Mouse (Mus musculus) kidney, postnatal 0 days (tissue): ENCODE measurements at regions not wholly inside any gene's neighbourhood (a gene's known extent, or its start where the extent isn't known, plus 50 kb on each side); places are given as distances from the start of the nearest gene placed in this dataset.

Experiments used
- ATAC-seq: fragments of 200-750 bp; cut with Nextera tagmentation; replicated peaks from 2 replicates; pipeline ENCODE4 v1.8.0; 2017; ENCODE audit warnings: low read depth, moderate number of reproducible peaks, moderate TSS enrichment, moderate library complexity; ENCODE audit not compliant: low FRiP score
- DNase-seq: peaks from one replicate; pipeline ENCODE4 v3.0.0-alpha.2; 2016; ENCODE audit warnings: low spot score
- H3K27ac ChIP-seq: fragments of 300-500 bp; sonication (generic); 2 replicates; pipeline ENCODE4 v1.5.1; 2014; ENCODE audit warnings: mild to moderate bottlenecking
- H3K27me3 ChIP-seq: fragments of 300-500 bp; sonication (generic); 2 replicates; pipeline ENCODE4 v1.6.1; 2014; ENCODE audit warnings: low read length, mixed read lengths; ENCODE audit not compliant: insufficient read depth
- H3K36me3 ChIP-seq: fragments of 300-500 bp; sonication (generic); 2 replicates; pipeline ENCODE4 v1.6.1; 2014; ENCODE audit warnings: low read length, mixed read lengths; ENCODE audit not compliant: insufficient read depth
- H3K4me1 ChIP-seq: fragments of 300-500 bp; sonication (generic); replicated peaks from 2 replicates; pipeline ENCODE4 v1.6.1; 2014; ENCODE audit warnings: antibody characterized with exemption, low read length, mixed read lengths; ENCODE audit not compliant: insufficient read depth
- H3K4me2 ChIP-seq: fragments of 300-500 bp; sonication (generic); 2 replicates; pipeline ENCODE4 v1.6.1; 2014; ENCODE audit warnings: mild to moderate bottlenecking, low read length, moderate library complexity, mixed read lengths
- H3K4me3 ChIP-seq: fragments of 300-500 bp; sonication (generic); replicated peaks from 2 replicates; pipeline ENCODE4 v1.5.1; 2014; ENCODE audit warnings: low read depth, low read length
- H3K9ac ChIP-seq: fragments of 300-500 bp; sonication (generic); 2 replicates; pipeline ENCODE4 v1.6.1; 2014; ENCODE audit warnings: low read depth, low read length
- H3K9me3 ChIP-seq: fragments of 300-500 bp; sonication (generic); replicated peaks from 2 replicates; pipeline ENCODE4 v1.6.1; 2016; ENCODE audit warnings: low read length, inconsistent platforms, mixed read lengths
- CTCF ChIP-seq: IDR thresholded peaks from 2 replicates; pipeline ENCODE4 v1.5.1; 2016; ENCODE audit warnings: antibody characterized with exemption, low read depth, mild to moderate bottlenecking, moderate library complexity
- WGBS: fragments of 180-500 bp; shearing (Covaris S2); extraction: QIAGEN DNeasy Blood & Tissue Kit; methylation state at CpG from one replicate; pipeline ENCODE4 v1.1.7; 2014; 5-methylcytosine and 5-hydroxymethylcytosine counted together

GRCm38 (mm10) chr5:49848174-49848573 lies 210.6 kb downstream of the Adgra3 start:
- Histone ChIP-seq H3K4me1 (no peaks in the 10 kb centered on the region), H3K9ac (no peak overlapping the region), H3K27ac (no peak overlapping the region), H3K27me3 (no peaks in the 10 kb centered on the region), H3K9me3 (no peaks in the 10 kb centered on the region; the same call in 1 of the 2 replicates), H3K4me2 (no peak overlapping the region), H3K4me3 (no peak overlapping the region), H3K36me3 (no peaks in the 10 kb centered on the region)
- TF ChIP-seq CTCF: no peak
- ATAC-seq (no peak), DNase-seq (no peak)

- no peak overlapping the region for H3K9ac ChIP-seq
- ATAC-seq: no peak
- H3K36me3 ChIP-seq: no peaks in the 10 kb centered on the region
- H3K27ac ChIP-seq: no peak overlapping the region
- 87% methylated on average over 5 of the region's 5 CpGs for WGBS
- no peaks in the 10 kb centered on the region for H3K4me1 ChIP-seq
- TF ChIP-seq CTCF: no peak
- H3K9me3 ChIP-seq: no peaks in the 10 kb centered on the region
- no peak overlapping the region for H3K4me3 ChIP-seq
- H3K27me3 ChIP-seq: no peaks in the 10 kb centered on the region
- DNase-seq: no peak
- no peak overlapping the region for H3K4me2 ChIP-seq
Observed at GRCm38 (mm10) chr5:49818832-49819231, 240.0 kb downstream of the Adgra3 start.

DNA sequence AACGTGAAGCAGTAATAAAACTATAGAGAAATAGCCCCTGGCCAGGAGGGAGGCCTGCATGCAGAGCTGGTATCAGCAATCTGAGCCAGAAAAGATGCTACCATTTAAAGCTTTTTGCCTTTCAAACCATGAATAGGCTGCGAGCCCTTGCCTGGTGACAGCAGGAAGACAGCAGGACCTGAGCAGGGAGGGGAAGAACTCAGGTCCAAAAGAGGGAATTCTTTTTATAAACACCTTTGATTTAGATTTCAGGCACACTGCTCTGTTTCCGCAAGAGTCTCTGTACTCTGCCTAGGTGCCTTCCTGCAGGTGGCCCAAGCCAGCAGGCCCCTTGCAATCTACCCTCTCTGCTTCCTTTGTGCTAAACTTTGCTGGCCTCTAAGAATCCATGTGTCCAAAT lies 242.1 kb downstream of the Adgra3 start:
- Histone ChIP-seq H3K4me2 (no peak overlapping the region), H3K4me1 (no peaks in the 10 kb centered on the region), H3K9ac (no peak overlapping the region), H3K4me3 (no peak overlapping the region), H3K9me3 (no peaks in the 10 kb centered on the region), H3K27ac (no peak overlapping the region), H3K36me3 (no peaks in the 10 kb centered on the region), H3K27me3 (no peaks in the 10 kb centered on the region)
- DNase-seq: no peak
- no peak for ATAC-seq
- no peak for TF ChIP-seq CTCF
- WGBS: 66% methylated on average over 3 of the region's 3 CpGs

GRCm38 (mm10) chr5:49813335-49813734 lies 245.5 kb downstream of the Adgra3 start:
- peak; percentile 18 for DNase-seq
- TF ChIP-seq CTCF: no peak
- H3K9ac ChIP-seq: no peak overlapping the region
- no peak for ATAC-seq
- WGBS: 20% methylated on average over 9 of the region's 9 CpGs
- H3K36me3 ChIP-seq: no peaks in the 10 kb centered on the region
- no peak overlapping the region for H3K4me2 ChIP-seq
- H3K27me3 ChIP-seq: no peaks in the 10 kb centered on the region
- no peaks in the 10 kb centered on the region for H3K9me3 ChIP-seq
- no peak overlapping the region for H3K27ac ChIP-seq
- no peak overlapping the region for H3K4me3 ChIP-seq
- H3K4me1 ChIP-seq: no peaks in the 10 kb centered on the region

GRCm38 (mm10) chr5:49788494-49789160 lies 263.9 kb upstream of the Kcnip4 start:
- Histone ChIP-seq H3K4me2 (no peak overlapping the region), H3K27me3 (no peaks in the 10 kb centered on the region), H3K36me3 (no peaks in the 10 kb centered on the region), H3K9me3 (no peaks in the 10 kb centered on the region), H3K4me3 (no peak overlapping the region), H3K27ac (no peak overlapping the region), H3K9ac (no peak overlapping the region), H3K4me1 (no peaks in the 10 kb centered on the region)
- ATAC-seq: no peak
- 75% methylated on average over 11 of the region's 11 CpGs for WGBS
- no peak for DNase-seq
- TF ChIP-seq CTCF: no peak

DNA sequence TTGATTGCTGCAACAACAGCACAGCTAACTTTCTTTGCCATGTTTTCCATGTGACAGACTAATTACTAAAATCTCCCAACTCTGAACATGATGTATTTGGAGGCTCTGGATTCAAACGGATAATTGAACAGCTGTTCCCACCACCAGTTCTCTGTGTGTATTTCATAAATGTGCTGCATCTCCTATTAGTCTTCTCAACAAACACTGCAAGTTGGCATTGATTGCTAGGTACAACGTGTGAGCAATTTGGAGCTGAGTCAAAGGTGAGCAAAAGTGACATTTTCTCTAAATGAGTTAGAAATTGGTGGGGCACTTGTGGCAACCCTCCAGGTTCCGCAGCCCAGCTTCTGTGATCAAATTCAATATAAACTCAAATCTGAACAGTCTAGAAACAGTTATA lies 259.0 kb upstream of the Kcnip4 start:
- Histone ChIP-seq H3K9ac (no peak overlapping the region), H3K36me3 (no peaks in the 10 kb centered on the region), H3K4me3 (no peak overlapping the region), H3K9me3 (no peaks in the 10 kb centered on the region), H3K27ac (no peak overlapping the region), H3K4me2 (no peak overlapping the region), H3K4me1 (no peaks in the 10 kb centered on the region), H3K27me3 (no peaks in the 10 kb centered on the region)
- DNase-seq: no peak
- no peak for TF ChIP-seq CTCF
- no peak for ATAC-seq
- WGBS: 75% methylated on average over 3 of the region's 3 CpGs

DNA sequence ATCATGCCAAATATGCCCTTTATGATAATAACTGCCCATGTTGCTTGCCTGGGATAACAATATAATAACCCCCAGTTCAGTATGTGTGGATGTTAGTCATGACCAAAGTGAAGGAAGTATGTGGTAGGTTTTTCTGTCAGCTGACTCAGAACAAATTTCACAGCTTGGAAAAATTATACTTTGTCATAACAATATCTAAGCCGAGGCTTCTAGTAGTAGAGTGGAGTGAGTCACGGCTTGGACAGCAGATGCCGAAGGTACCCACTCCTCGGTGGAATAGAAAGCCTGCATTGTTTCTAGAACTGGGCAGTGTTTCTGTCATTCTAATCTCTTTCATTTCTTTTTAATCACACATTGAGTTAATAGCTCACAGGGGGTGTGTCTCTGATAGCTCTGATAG lies 236.3 kb upstream of the Kcnip4 start:
- H3K27ac ChIP-seq: no peak overlapping the region
- H3K4me1 ChIP-seq: no peaks in the 10 kb centered on the region
- 81% methylated on average over 4 of the region's 4 CpGs for WGBS
- TF ChIP-seq CTCF: no peak
- DNase-seq (no peak), ATAC-seq (no peak)
- H3K4me2 ChIP-seq: no peak overlapping the region
- no peak overlapping the region for H3K4me3 ChIP-seq
- no peaks in the 10 kb centered on the region for H3K9me3 ChIP-seq
- no peaks in the 10 kb centered on the region for H3K36me3 ChIP-seq
- no peak overlapping the region for H3K9ac ChIP-seq
- no peaks in the 10 kb centered on the region for H3K27me3 ChIP-seq
